Mouse (Mus musculus) intestine, embryonic 14.5 days (tissue): ENCODE measurements around the gene Gm10974. TPM values are rescaled to one million over a fixed set of nuclear protein-coding genes. Genes with fewer than 3 reads are reported as not detected.

Experiments
- ATAC-seq: fragments of 200-750 bp; cut with Nextera tagmentation; replicated peaks from 2 replicates; pipeline ENCODE4 v1.8.0; 2017; ENCODE audit warnings: low read depth, moderate number of reproducible peaks, moderate TSS enrichment, moderate library complexity; ENCODE audit not compliant: low FRiP score, low TSS enrichment
- DNase-seq: peaks from one replicate; pipeline ENCODE4 v3.0.0-alpha.2; 2018; ENCODE audit warnings: low spot score
- H3K27ac ChIP-seq: fragments of 300-500 bp; sonication (generic); 2 replicates; pipeline ENCODE4 v1.5.1; 2014; ENCODE audit warnings: low read depth, mild to moderate bottlenecking, control low read depth
- H3K27me3 ChIP-seq: fragments of 300-500 bp; sonication (generic); replicated peaks from 2 replicates; pipeline ENCODE4 v1.6.1; 2014; ENCODE audit warnings: low read length, control low read depth; ENCODE audit not compliant: control insufficient read depth, insufficient read depth
- H3K36me3 ChIP-seq: fragments of 300-500 bp; sonication (generic); 2 replicates; pipeline ENCODE4 v1.6.1; 2014; ENCODE audit warnings: low read length, control low read depth; ENCODE audit not compliant: control insufficient read depth, insufficient read depth
- H3K4me1 ChIP-seq: fragments of 300-500 bp; sonication (generic); replicated peaks from 2 replicates; pipeline ENCODE4 v1.6.1; 2014; ENCODE audit warnings: low read length, control low read depth, mixed read lengths; ENCODE audit not compliant: control insufficient read depth, insufficient read depth
- H3K4me2 ChIP-seq: fragments of 300-500 bp; sonication (generic); 2 replicates; pipeline ENCODE4 v1.6.1; 2014; ENCODE audit warnings: low read length
- H3K4me3 ChIP-seq: fragments of 300-500 bp; sonication (generic); 2 replicates; pipeline ENCODE4 v1.5.1; 2014; ENCODE audit warnings: low read depth, low read length, control low read depth, mixed read lengths
- H3K9ac ChIP-seq: fragments of 300-500 bp; sonication (generic); 2 replicates; pipeline ENCODE4 v1.6.1; 2014; ENCODE audit warnings: mild to moderate bottlenecking, low read length
- H3K9me3 ChIP-seq: fragments of 300-500 bp; sonication (generic); 2 replicates; pipeline ENCODE4 v1.6.1; 2016; ENCODE audit warnings: low read length, control low read depth; ENCODE audit not compliant: control insufficient read depth
- WGBS: fragments of 180-500 bp; shearing (Covaris S2); extraction: QIAGEN DNeasy Blood & Tissue Kit; methylation state at CpG from one replicate; pipeline ENCODE4 v1.1.7; 2014; 5-methylcytosine and 5-hydroxymethylcytosine counted together
- polyA plus RNA-seq: library from polyadenylated mRNA; unstranded; fragments of >200 nt; fragmentation: Nextera tagmentation; extraction: Ambion mirVana; gene quantifications from 2 replicates; pipeline ENCODE4 v1.2.1, GENCODE M21; 2014

Gene Gm10974
- polyA plus RNA-seq, 1 experiment from 2014 or later = not detected

GRCm38 (mm10) chr7:66333906-66334500 lies 31.7 kb upstream of the Gm10974 start:
- Histone ChIP-seq H3K4me3 (no peak overlapping the region), H3K4me1 (0 out of 2 replicates have a peak, but pooled peaks cover 1% of the 10 kb centered on the region), H3K9ac (no peak overlapping the region), H3K27me3 (no peaks in the 10 kb centered on the region), H3K27ac (no peak overlapping the region), H3K36me3 (peaks cover 11% of the 10 kb centered on the region), H3K9me3 (no peaks in the 10 kb centered on the region), H3K4me2 (no peak overlapping the region)
- WGBS = 87% methylated on average over 4 of the region's 4 CpGs
- DNase-seq (no peak), ATAC-seq (no peak)

- ATAC-seq (no peak), DNase-seq (no peak)
- no peak overlapping the region for H3K4me2 ChIP-seq
- peaks cover 15% of the 10 kb centered on the region for H3K4me1 ChIP-seq
- H3K36me3 ChIP-seq = peaks cover 11% of the 10 kb centered on the region
- H3K4me3 ChIP-seq = no peak overlapping the region
- no peaks in the 10 kb centered on the region for H3K9me3 ChIP-seq
- 84% methylated on average over 2 of the region's 2 CpGs for WGBS
- no peak overlapping the region for H3K9ac ChIP-seq
- H3K27me3 ChIP-seq = no peaks in the 10 kb centered on the region
- no peak overlapping the region for H3K27ac ChIP-seq
These were observed 28.8 kb upstream of the Gm10974 start for GRCm38 (mm10) chr7:66336955-66337354.

GRCm38 (mm10) chr7:66339625-66340024 lies 26.1 kb upstream of the Gm10974 start:
- H3K9ac ChIP-seq = no peak overlapping the region
- no peak overlapping the region for H3K4me3 ChIP-seq
- peak overlapping the region; percentile 39 for H3K27ac ChIP-seq
- 8% methylated on average over 5 of the region's 5 CpGs for WGBS
- peaks cover 15% of the 10 kb centered on the region for H3K4me1 ChIP-seq
- no peaks in the 10 kb centered on the region for H3K36me3 ChIP-seq
- ATAC-seq (no peak), DNase-seq (no peak)
- H3K9me3 ChIP-seq = no peaks in the 10 kb centered on the region
- H3K27me3 ChIP-seq = no peaks in the 10 kb centered on the region
- H3K4me2 ChIP-seq = no peak overlapping the region; the same call in 1 of the 2 replicates

- Histone ChIP-seq H3K9me3 (no peaks in the 10 kb centered on the region), H3K9ac (no peak overlapping the region), H3K27ac (peak overlapping the region; percentile 39), H3K27me3 (no peaks in the 10 kb centered on the region), H3K36me3 (no peaks in the 10 kb centered on the region), H3K4me3 (no peak overlapping the region), H3K4me1 (peaks cover 15% of the 10 kb centered on the region), H3K4me2 (peak overlapping the region; percentile 10; the same call in 1 of the 2 replicates)
- ATAC-seq = 0 out of 2 replicates have a peak, but pooled peaks have one; percentile 60
- no peak for DNase-seq
- WGBS = 33% methylated on average over 3 of the region's 3 CpGs
These were observed 25.7 kb upstream of the Gm10974 start for GRCm38 (mm10) chr7:66340044-66340443.

GRCm38 (mm10) chr7:66342323-66342722 lies 23.4 kb upstream of the Gm10974 start:
- Histone ChIP-seq H3K4me3 (no peak overlapping the region), H3K27me3 (no peaks in the 10 kb centered on the region), H3K4me2 (no peak overlapping the region), H3K9me3 (no peaks in the 10 kb centered on the region), H3K27ac (no peak overlapping the region), H3K4me1 (peaks cover 18% of the 10 kb centered on the region), H3K36me3 (no peaks in the 10 kb centered on the region), H3K9ac (no peak overlapping the region)
- DNase-seq (peak; percentile 70), ATAC-seq (no peak)
- WGBS = 44% methylated on average over 4 of the region's 4 CpGs

GRCm38 (mm10) chr7:66342831-66343230 lies 22.9 kb upstream of the Gm10974 start:
- WGBS = 77% methylated on average over 6 of the region's 6 CpGs
- Histone ChIP-seq H3K27me3 (no peaks in the 10 kb centered on the region), H3K36me3 (no peaks in the 10 kb centered on the region), H3K4me2 (no peak overlapping the region), H3K4me3 (no peak overlapping the region), H3K9ac (0 out of 2 replicates have a peak overlapping the region, but pooled peaks have one; percentile 20), H3K9me3 (no peaks in the 10 kb centered on the region), H3K4me1 (peaks cover 19% of the 10 kb centered on the region), H3K27ac (no peak overlapping the region)
- ATAC-seq = no peak
- no peak for DNase-seq

GRCm38 (mm10) chr7:66343307-66343706 lies 22.4 kb upstream of the Gm10974 start:
- Histone ChIP-seq H3K9ac (peak overlapping the region; percentile 20; the same call in 1 of the 2 replicates), H3K27me3 (no peaks in the 10 kb centered on the region), H3K27ac (no peak overlapping the region), H3K4me2 (no peak overlapping the region), H3K4me1 (peaks cover 19% of the 10 kb centered on the region), H3K4me3 (no peak overlapping the region), H3K9me3 (no peaks in the 10 kb centered on the region), H3K36me3 (no peaks in the 10 kb centered on the region)
- 56% methylated on average over 5 of the region's 5 CpGs for WGBS
- ATAC-seq (no peak), DNase-seq (no peak)

- 0 out of 2 replicates have a peak, but pooled peaks have one; percentile 66 for ATAC-seq
- WGBS = 33% methylated on average over 9 of the region's 9 CpGs
- H3K4me2 ChIP-seq = no peak overlapping the region
- H3K36me3 ChIP-seq = no peaks in the 10 kb centered on the region
- H3K27me3 ChIP-seq = no peaks in the 10 kb centered on the region
- no peak overlapping the region for H3K4me3 ChIP-seq
- no peak overlapping the region for H3K27ac ChIP-seq
- H3K9me3 ChIP-seq = no peaks in the 10 kb centered on the region
- DNase-seq = no peak
- no peak overlapping the region for H3K9ac ChIP-seq
- H3K4me1 ChIP-seq = 0 out of 2 replicates have a peak, but pooled peaks cover 4% of the 10 kb centered on the region
These were observed 18.6 kb upstream of the Gm10974 start for GRCm38 (mm10) chr7:66346959-66347663.
